Mouse (Mus musculus) heart, adult 2 months (tissue): ENCODE data around the gene Ube2l6. TPM values are rescaled to one million over a fixed set of nuclear protein-coding genes. Genes with fewer than 3 reads are reported as not detected.

ENCODE experiments used
- DNase-seq, 2 experiments: peaks; one replicate each; pipeline ENCODE4 v3.0.0; 2021
- H3K27ac ChIP-seq: fragments of 200-600 bp; 2 replicates; pipeline ENCODE4 v1.8.1; 2022
- H3K27me3 ChIP-seq: fragments of 200-500 bp; 2 replicates; pipeline ENCODE4 v1.6.1; 2012; ENCODE audit warnings: mild to moderate bottlenecking, low read length, inconsistent platforms, mixed read lengths; ENCODE audit not compliant: control insufficient read depth, insufficient read depth
- H3K36me3 ChIP-seq: fragments of 200-500 bp; 2 replicates; pipeline ENCODE4 v1.6.1; 2012; ENCODE audit warnings: low read length, inconsistent platforms; ENCODE audit not compliant: control insufficient read depth, insufficient read depth
- H3K4me1 ChIP-seq: fragments of 200-500 bp; 2 replicates; pipeline ENCODE4 v1.6.1; 2011; ENCODE audit warnings: low read length; ENCODE audit not compliant: control insufficient read depth, insufficient read depth
- H3K4me3 ChIP-seq: fragments of 200-600 bp; 2 replicates; pipeline ENCODE4 v1.8.1; 2022
- H3K79me2 ChIP-seq: fragments of 200-500 bp; replicated peaks from 2 replicates; pipeline ENCODE4 v1.6.1; 2012; ENCODE audit warnings: mild to moderate bottlenecking, inconsistent platforms, low read length, moderate library complexity, mixed read lengths; ENCODE audit not compliant: control insufficient read depth, insufficient read depth
- H3K9ac ChIP-seq: fragments of 200-500 bp; 2 replicates; pipeline ENCODE4 v1.6.1; 2012; ENCODE audit warnings: low read depth, mild to moderate bottlenecking, control low read depth, inconsistent platforms, low read length, mixed read lengths
- CTCF ChIP-seq: fragments of 200-600 bp; IDR thresholded peaks from 2 replicates; pipeline ENCODE4 v1.8.1; 2022; ENCODE audit warnings: antibody characterized with exemption, mild to moderate bottlenecking, moderate library complexity
- EP300 ChIP-seq: fragments of 200-500 bp; IDR thresholded peaks from 2 replicates; pipeline ENCODE4 v1.6.1; 2011; ENCODE audit warnings: low read depth, low read length, control low read depth; ENCODE audit not compliant: insufficient read depth
- POLR2A ChIP-seq: fragments of 200-500 bp; IDR thresholded peaks from 2 replicates; pipeline ENCODE4 v1.6.1; 2011; ENCODE audit warnings: mild to moderate bottlenecking, low read depth, low read length, control low read depth; ENCODE audit not compliant: insufficient read depth
- WGBS: fragments of 180-500 bp; shearing (Covaris S2); methylation state at CpG from one replicate; pipeline ENCODE4 v1.1.7; 2018; 5-methylcytosine and 5-hydroxymethylcytosine counted together
- intact Hi-C: fragments of 180-260 bp; cut with DNase I; formaldehyde crosslinking; loops from one replicate; pipeline ENCODE4 v1.15.1; 2025
- polyA plus RNA-seq: library from polyadenylated mRNA; depleted of rRNA; stranded (reverse); fragments of >200 nt; gene quantifications from 2 replicates; pipeline ENCODE4 v1.2.3, GENCODE M21; 2012
- total RNA-seq, 2 experiments: library from RNA; stranded (reverse); gene quantifications; 2 replicates each; pipeline ENCODE4 v1.2.3; 2021

Gene Ube2l6
- total and polyA plus RNA-seq, 3 experiments, result 26.5 to 131 (median 109) TPM

DNA sequence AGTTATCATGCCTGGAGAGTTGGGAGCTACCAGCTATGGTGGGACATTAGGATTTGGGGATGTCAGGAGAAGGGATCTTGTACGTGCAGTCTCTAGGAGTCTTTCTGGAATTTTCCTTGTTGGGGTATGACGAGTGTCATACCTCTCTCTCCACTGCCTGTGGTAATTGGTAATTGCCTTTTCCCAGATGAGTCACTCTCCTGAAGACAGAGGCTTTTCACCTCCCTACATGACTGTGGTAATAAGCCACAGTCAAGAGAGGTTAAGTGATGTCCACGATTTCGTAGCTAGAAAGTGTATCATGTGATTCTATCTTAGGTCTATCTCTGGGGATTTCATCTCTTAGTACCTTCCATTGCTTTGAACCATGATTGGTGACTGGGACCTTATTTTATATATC, 26.2 kb upstream of the Ube2l6 start:
- no peak for DNase-seq
- intact Hi-C loops, result no loop called here
- Histone ChIP-seq H3K36me3 (no peaks in the 10 kb centered on the region), H3K4me1 (0 out of 2 replicates have a peak, but pooled peaks cover 1% of the 10 kb centered on the region), H3K9ac (no peak overlapping the region), H3K4me3 (no peak overlapping the region), H3K27me3 (no peaks in the 10 kb centered on the region), H3K79me2 (no peaks in the 10 kb centered on the region), H3K27ac (no peak overlapping the region)
- 84% methylated on average over 4 of the region's 4 CpGs for WGBS
- TF ChIP-seq EP300 (no peak), POLR2A (no peak), CTCF (no peak)

DNA sequence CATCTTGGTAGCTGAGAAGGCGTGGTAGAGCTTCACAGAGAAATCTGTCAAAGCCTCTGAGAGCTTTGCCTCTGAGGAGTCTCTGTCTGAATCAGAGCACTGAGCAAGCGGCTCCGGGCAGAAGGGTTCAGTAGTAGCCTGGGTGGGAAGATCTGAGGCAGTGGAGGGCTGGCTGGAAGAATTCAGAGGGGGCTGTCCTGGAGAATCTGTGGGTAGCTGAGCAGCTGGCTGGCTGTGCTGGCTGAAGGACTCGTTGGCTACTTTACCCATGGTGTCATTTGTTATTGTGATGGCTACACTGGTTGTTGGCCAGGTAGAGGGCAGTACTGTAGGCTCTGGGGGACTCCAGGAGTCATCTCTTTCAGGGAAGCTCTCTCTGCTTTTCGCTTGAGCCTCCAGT, 25.4 kb upstream of the Ube2l6 start:
- Histone ChIP-seq H3K4me1 (0 out of 2 replicates have a peak, but pooled peaks cover 1% of the 10 kb centered on the region), H3K27me3 (no peaks in the 10 kb centered on the region), H3K9ac (no peak overlapping the region; the same call in 1 of the 2 replicates), H3K27ac (peak overlapping the region; percentile 80), H3K36me3 (no peaks in the 10 kb centered on the region), H3K79me2 (no peaks in the 10 kb centered on the region), H3K4me3 (peak overlapping the region; percentile 40; the same call in 1 of the 2 replicates)
- intact Hi-C loops, result no loop called here
- TF ChIP-seq CTCF (no peak), POLR2A (no peak), EP300 (no peak)
- WGBS, result 80% methylated on average over 5 of the region's 5 CpGs
- peak; percentile 21 to 35 for DNase-seq

DNA sequence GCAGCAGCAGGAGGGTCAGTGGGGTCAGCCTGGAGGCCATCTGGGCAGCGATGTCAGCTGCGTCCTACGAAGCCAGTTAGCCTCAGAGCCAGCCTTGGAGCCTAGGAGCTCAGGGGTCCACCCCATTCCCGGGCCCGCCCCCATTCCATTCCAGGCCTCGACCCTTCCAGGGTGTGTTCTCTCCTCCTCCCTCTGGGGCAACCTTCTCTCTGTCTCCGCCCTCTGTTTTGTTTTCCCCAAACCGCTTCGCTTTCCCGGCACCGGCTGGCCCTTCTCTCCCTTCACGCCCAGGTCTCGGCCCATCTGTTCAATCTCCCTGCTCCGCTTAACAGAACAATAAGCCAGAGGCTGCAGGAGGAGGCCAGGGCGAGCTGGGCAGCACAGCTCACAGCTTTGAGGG, 23.9 kb upstream of the Ube2l6 start:
- Histone ChIP-seq H3K27me3 (no peaks in the 10 kb centered on the region), H3K9ac (peak overlapping the region; percentile 15), H3K79me2 (no peaks in the 10 kb centered on the region), H3K4me1 (peaks cover 5% of the 10 kb centered on the region), H3K27ac (peak overlapping the region; percentile 80), H3K36me3 (no peaks in the 10 kb centered on the region), H3K4me3 (peak overlapping the region; percentile 40)
- peak; percentile 81 to 90 for DNase-seq
- 20% methylated on average over 14 of the region's 15 CpGs for WGBS
- peak; percentile 70 for TF ChIP-seq POLR2A
- TF ChIP-seq CTCF, result peak; percentile 11; the same call in 1 of the 2 replicates
- no peak for TF ChIP-seq EP300
- intact Hi-C loops, result no loop called here

DNA sequence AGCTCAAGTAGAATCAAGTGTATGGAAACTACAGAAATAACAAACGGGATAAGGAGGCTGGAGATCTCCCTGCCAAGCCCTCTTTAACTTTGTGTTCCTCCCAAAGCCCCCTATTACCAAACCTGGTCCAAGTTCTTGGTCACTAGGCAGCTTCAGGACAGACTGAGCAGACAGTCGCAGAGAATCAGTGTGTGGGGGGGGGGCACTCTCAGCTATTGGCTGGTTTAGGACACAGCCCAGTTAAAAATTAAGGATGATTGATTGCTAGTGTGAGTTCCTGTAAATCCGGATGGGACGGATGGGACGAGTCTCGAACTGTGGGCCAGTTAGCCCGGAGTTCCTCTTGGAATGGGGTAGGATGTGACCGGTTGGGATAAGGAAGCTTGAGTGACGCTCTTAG, 23.4 kb upstream of the Ube2l6 start, which contains the start of gene Serping1:
Gene Serping1, minus strand, starts transcription at position 204 of the 400 bp plus-strand sequence.
- intact Hi-C loops, result no loop called here
- H3K4me1 ChIP-seq, result peaks cover 5% of the 10 kb centered on the region
- no peaks in the 10 kb centered on the region for H3K79me2 ChIP-seq
- peak within 1 kb of the TSS; percentile 80 for H3K27ac ChIP-seq
- H3K36me3 ChIP-seq, result no peaks in the 10 kb centered on the region
- no peaks in the 10 kb centered on the region for H3K27me3 ChIP-seq
- peak within 1 kb of the TSS; percentile 40 for H3K4me3 ChIP-seq
- WGBS, result 67% methylated on average over 9 of the region's 9 CpGs
- peak within 1 kb of the TSS; percentile 15 for H3K9ac ChIP-seq
- DNase-seq, result peak in 1 of 2 experiments; percentile 20
- no peak for TF ChIP-seq EP300
- no peak for TF ChIP-seq POLR2A

DNA sequence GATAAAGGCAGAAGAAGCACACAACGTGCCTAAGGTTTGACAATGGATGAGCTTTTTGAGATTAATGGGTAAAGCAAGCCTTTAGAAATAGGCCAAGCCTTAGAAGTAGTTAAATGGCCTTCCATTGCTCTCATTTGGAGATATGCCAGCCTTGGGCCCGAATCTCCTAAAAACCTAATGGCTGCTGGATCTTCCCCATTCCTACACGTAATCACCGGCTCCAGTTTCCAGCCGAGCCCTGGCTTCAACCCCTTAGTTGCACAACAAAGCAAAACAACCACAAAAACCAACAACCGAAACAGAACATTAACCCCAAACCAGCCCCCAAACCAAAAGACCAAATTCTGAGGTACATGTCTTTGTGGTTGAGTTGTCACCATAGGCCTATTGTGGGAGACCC, 23.0 kb upstream of the Ube2l6 start:
- intact Hi-C loops, result no loop called here
- no peaks in the 10 kb centered on the region for H3K27me3 ChIP-seq
- H3K9ac ChIP-seq, result no peak overlapping the region
- peak; percentile 47 to 53 for DNase-seq
- 79% methylated on average over 6 of the region's 6 CpGs for WGBS
- no peaks in the 10 kb centered on the region for H3K36me3 ChIP-seq
- H3K27ac ChIP-seq, result peak overlapping the region; percentile 67
- H3K4me1 ChIP-seq, result peaks cover 5% of the 10 kb centered on the region
- no peaks in the 10 kb centered on the region for H3K79me2 ChIP-seq
- no peak overlapping the region for H3K4me3 ChIP-seq
- TF ChIP-seq CTCF (no peak), EP300 (no peak), POLR2A (no peak)

DNA sequence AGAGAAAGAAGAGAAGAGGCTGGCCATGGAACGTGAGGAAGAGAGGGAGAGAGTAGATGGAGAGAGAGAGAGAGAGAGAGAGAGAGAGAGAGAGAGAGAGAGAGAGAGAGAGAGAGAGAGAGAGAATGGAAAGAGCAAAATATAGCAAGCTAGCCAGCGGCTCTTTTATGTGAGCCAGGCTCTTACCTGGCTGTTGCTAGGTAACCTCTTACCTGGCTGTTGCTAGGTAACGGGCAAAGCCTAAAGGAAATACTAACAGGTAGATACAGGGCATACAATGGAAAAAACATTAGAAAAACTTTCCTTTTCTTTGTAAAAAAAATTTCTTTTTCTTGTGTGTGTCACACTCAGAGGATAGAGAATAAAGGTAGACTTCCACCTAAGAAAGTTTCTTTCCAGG, 20.9 kb upstream of the Ube2l6 start:
- intact Hi-C loops, result no loop called here
- no peak for DNase-seq
- no peak overlapping the region for H3K27ac ChIP-seq
- no peak overlapping the region for H3K9ac ChIP-seq
- H3K79me2 ChIP-seq, result no peaks in the 10 kb centered on the region
- no peaks in the 10 kb centered on the region for H3K27me3 ChIP-seq
- WGBS, result 62% methylated on average over 3 of the region's 3 CpGs
- no peak for TF ChIP-seq CTCF
- no peak for TF ChIP-seq POLR2A
- no peak for TF ChIP-seq EP300
- peaks cover 5% of the 10 kb centered on the region for H3K4me1 ChIP-seq
- no peak overlapping the region for H3K4me3 ChIP-seq
- H3K36me3 ChIP-seq, result no peaks in the 10 kb centered on the region
